Mouse (Mus musculus) lung, postnatal 25 days (tissue): ENCODE measurements around the gene Cldn5.

Source experiments
- DNase-seq: peaks from one replicate; pipeline ENCODE4 v3.0.0; 2022; ENCODE audit warnings: low spot score

Cldn5 gene

GRCm38 (mm10) chr16:18776556-18777100 lies at the start of gene Cldn5:
Cldn5 (plus strand) TSS chr16:18776847.
- peak; percentile 89 for DNase-seq

GRCm38 (mm10) chr16:18727536-18728499 lies 48.8 kb upstream of the Cldn5 start:
- DNase-seq, result no peak

GRCm38 (mm10) chr16:18729185-18729584 lies 47.5 kb upstream of the Cldn5 start:
- no peak for DNase-seq

GRCm38 (mm10) chr16:18730640-18731039 lies 46.0 kb upstream of the Cldn5 start:
- DNase-seq, result no peak

GRCm38 (mm10) chr16:18733100-18733956 lies 43.3 kb upstream of the Cldn5 start:
- peak; percentile 85 for DNase-seq

- DNase-seq, result no peak
These were observed 38.3 kb upstream of the Cldn5 start for GRCm38 (mm10) chr16:18738303-18738702.

GRCm38 (mm10) chr16:18746268-18747122 lies 30.2 kb upstream of the Cldn5 start:
- DNase-seq, result no peak

GRCm38 (mm10) chr16:18751101-18751500 lies 25.5 kb upstream of the Cldn5 start:
- DNase-seq, result no peak

GRCm38 (mm10) chr16:18751885-18752499 lies 24.7 kb upstream of the Cldn5 start:
- DNase-seq, result peak; percentile 34

GRCm38 (mm10) chr16:18761734-18762133 lies 14.9 kb upstream of the Cldn5 start:
- peak; percentile 83 for DNase-seq

- DNase-seq, result no peak
These were observed 13.7 kb upstream of the Cldn5 start for GRCm38 (mm10) chr16:18762960-18763359.

GRCm38 (mm10) chr16:18766390-18766789 lies 10.3 kb upstream of the Cldn5 start:
- DNase-seq, result peak; percentile 69

- no peak for DNase-seq
These were observed 7.1 kb upstream of the Cldn5 start for GRCm38 (mm10) chr16:18769501-18769900.

GRCm38 (mm10) chr16:18773936-18774335 lies 2.7 kb upstream of the Cldn5 start:
- DNase-seq, result no peak

GRCm38 (mm10) chr16:18775621-18776555 lies 759 bp upstream of the Cldn5 start:
- peak; percentile 80 for DNase-seq

- DNase-seq, result no peak
These were observed 744 bp downstream of the Cldn5 start for GRCm38 (mm10) chr16:18777101-18778080.

- DNase-seq, result no peak
These were observed 1.8 kb downstream of the Cldn5 start for GRCm38 (mm10) chr16:18778461-18778860.

GRCm38 (mm10) chr16:18781810-18782209 lies 5.2 kb downstream of the Cldn5 start:
- no peak for DNase-seq

- no peak for DNase-seq
These were observed 8.4 kb downstream of the Cldn5 start for GRCm38 (mm10) chr16:18785025-18785424.
